Mouse (Mus musculus) ES-Bruce4 (cell line): ENCODE data around the gene St3gal6.

Experiments
- CTCF ChIP-seq: IDR thresholded peaks from one replicate; pipeline ENCODE4 v1.8.1; 2011; ENCODE audit warnings: low read depth, low read length
- EP300 ChIP-seq: IDR thresholded peaks from 2 replicates; pipeline ENCODE4 v1.6.1; 2011; ENCODE audit warnings: low read depth, low read length; ENCODE audit not compliant: insufficient read depth
- POLR2A ChIP-seq: IDR thresholded peaks from one replicate; pipeline ENCODE4 v1.8.1; 2011; ENCODE audit warnings: low read length; ENCODE audit not compliant: insufficient read depth

DNA sequence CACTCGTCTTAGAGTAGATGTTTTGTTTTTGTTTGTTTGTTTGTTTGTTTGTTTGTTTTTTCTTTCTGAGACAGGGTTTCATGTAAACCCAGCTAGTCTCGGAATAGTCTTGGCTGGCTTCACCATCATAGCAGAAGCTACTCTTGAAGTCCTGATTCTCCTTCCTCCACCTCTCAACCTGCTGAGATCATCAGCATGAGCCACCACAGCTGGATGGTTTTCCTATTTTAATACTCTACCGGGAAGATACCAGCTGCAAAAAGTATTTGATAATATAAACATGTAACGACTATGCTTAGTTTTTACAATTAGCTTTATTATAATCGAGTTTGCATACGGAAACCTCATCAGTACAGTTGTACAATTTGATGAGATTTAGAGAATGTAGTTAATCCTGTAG is 21.5 kb downstream of the St3gal6 start:
- TF ChIP-seq CTCF (no peak), POLR2A (no peak), EP300 (no peak)
